Mouse (Mus musculus) kidney, adult 2 months (tissue): Measurements from ENCODE around the gene Scd4.

Experiments used
- CTCF ChIP-seq: fragments of 200-500 bp; conservative IDR thresholded peaks from 2 replicates; pipeline ENCODE4 v1.5.1; 2011; ENCODE audit warnings: low read depth, mild to moderate bottlenecking, control low read depth, low read length, moderate library complexity, mixed read lengths; ENCODE audit not compliant: insufficient read depth, insufficient read length
- POLR2A ChIP-seq: fragments of 200-500 bp; IDR thresholded peaks from one replicate; pipeline ENCODE4 v1.6.1; 2011; ENCODE audit warnings: low read depth, low read length, control low read depth

DNA sequence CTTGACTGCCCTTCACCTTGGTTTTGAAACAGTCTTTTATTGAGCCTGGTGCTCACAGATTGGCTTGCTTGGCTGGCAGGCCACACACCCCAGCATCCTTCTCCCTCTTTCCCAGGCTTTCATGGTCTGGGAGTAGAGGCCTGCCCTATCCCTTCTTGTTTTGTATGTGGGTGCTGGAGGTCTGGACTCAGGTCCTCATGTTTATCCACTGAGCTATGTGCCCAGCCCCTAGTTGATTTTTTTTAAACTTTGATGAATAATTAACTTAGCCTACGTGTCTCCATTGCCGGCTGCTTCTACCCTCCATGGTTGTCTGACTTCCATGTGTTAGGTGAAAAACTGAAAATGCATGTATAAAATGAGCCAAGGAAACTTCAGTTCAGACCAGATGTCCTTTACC lies 3.3 kb upstream of the Scd4 start:
- TF ChIP-seq POLR2A (no peak), CTCF (no peak)
